25 mouse cellular contexts compared by ENCODE assay signal in the genomic region with DNA sequence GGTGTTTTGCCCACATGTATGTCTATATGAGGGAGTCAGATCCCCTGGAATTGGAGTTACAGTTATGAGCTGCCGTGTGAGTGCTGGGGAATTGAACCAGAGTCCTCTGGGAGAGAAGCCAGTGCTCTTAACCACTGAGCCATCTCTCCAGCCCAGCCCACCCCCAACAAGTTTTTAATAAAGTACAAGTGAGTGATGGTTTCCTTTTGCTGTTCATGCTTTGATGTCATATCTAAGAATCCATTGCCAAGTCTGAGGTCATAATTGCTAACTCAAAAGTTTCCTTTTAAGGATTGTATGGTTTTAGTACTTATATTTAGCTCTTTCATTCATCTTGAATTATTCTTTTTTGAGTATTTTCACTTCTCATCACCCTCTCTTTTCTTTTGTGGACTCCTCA. TPM values are rescaled to one million over a fixed set of nuclear protein-coding genes. Genes with fewer than 3 reads are reported as not detected.
DNase-seq lines count a peak whose midpoint lies in the region; ATAC-seq and TF ChIP-seq lines count a peak whose summit lies in the region.
"Had no signal": no experiment of that assay in that cellular context is flagged by ENCODE, and none has a peak within 500 bp of the region (broad histone marks: within the 10 kb centered on the region; RNA-seq: fewer than 3 reads in every experiment).

No protein-coding gene starts in this region.

- H3K9me3 ChIP-seq in lung, embryonic 14.5 days (ENCODE audit: low read depth, low read length) = no peaks in the 10 kb centered on the region
- no peaks in the 10 kb centered on the region for H3K9me3 ChIP-seq in lung, postnatal 0 days (ENCODE audit: low read length)
- H3K9me3 ChIP-seq in CH12.LX (replicated peaks; ENCODE audit: low read length) = no peaks in the 10 kb centered on the region
- no peaks in the 10 kb centered on the region for H3K9me3 ChIP-seq in MEL (replicated peaks; ENCODE audit: insufficient read depth, low read length)
- H3K9me3 ChIP-seq in stomach, postnatal 0 days (ENCODE audit: control insufficient read depth, low read length) = no peaks in the 10 kb centered on the region
- H3K9me3 ChIP-seq: G1E had no signal

- H3K4me3 ChIP-seq in lung, embryonic 14.5 days (ENCODE audit: low read depth, low read length) = no peak overlapping the region
- H3K4me3 ChIP-seq in lung, postnatal 0 days (ENCODE audit: low read depth, low read length) = no peak overlapping the region
- H3K4me3 ChIP-seq in CH12.LX (replicated peaks in 1 of 3; ENCODE audit: low read depth in 2 of 3, low read length in 2 of 3, poor library complexity in 1 of 3) (no peak overlapping the region), MEL (ENCODE audit: control insufficient read depth in 1 of 2, insufficient read depth in 1 of 2, low read depth in 2 of 2, low read length in 2 of 2) (no peak overlapping the region)
- no peak overlapping the region for H3K4me3 ChIP-seq in stomach, postnatal 0 days (ENCODE audit: low read depth, low read length)

- WGBS in lung, embryonic 14.5 days = 56% methylated on average over 1 of the region's 1 CpGs
- WGBS in lung, postnatal 0 days = 64% methylated on average over 1 of the region's 1 CpGs
- 67% methylated on average over 1 of the region's 1 CpGs for WGBS in stomach, postnatal 0 days

- in situ Hi-C loops in CH12.LX (cut with MboI; ENCODE audit: low pct_ligation_motif_present, low pct_unique_long_range_greater_than_20kb, low sequenced_read_pairs) = no loop called here

- no peak overlapping the region for H3K9ac ChIP-seq in lung, embryonic 14.5 days
- H3K9ac ChIP-seq in lung, postnatal 0 days (replicated peaks; ENCODE audit: low read depth) = no peak overlapping the region
- H3K9ac ChIP-seq in CH12.LX (ENCODE audit: insufficient read depth, low read depth) (no peak overlapping the region), MEL (ENCODE audit: control insufficient read depth, low read depth, low read length, poor library complexity, severe bottlenecking) (no peak overlapping the region)
- H3K9ac ChIP-seq in stomach, postnatal 0 days (ENCODE audit: low read length) = no peak overlapping the region

- H3K4me2 ChIP-seq in lung, embryonic 14.5 days = no peak overlapping the region
- H3K4me2 ChIP-seq in lung, postnatal 0 days (replicated peaks; ENCODE audit: low read depth, low read length) = no peak overlapping the region
- 0 out of 2 replicates have a peak overlapping the region, but pooled peaks have one; percentile 30 for H3K4me2 ChIP-seq in CH12.LX (ENCODE audit: insufficient read depth, low read depth, poor library complexity, severe bottlenecking)
- H3K4me2 ChIP-seq in stomach, postnatal 0 days (replicated peaks; ENCODE audit: low read depth) = no peak overlapping the region

- TF ChIP-seq RAD21 in CH12.LX (IDR thresholded peaks at IDR 0.05; ENCODE audit: low read depth, low read length) = no peak
- no peak for TF ChIP-seq RAD21 in MEL (IDR thresholded peaks at IDR 0.05; ENCODE audit: low read depth, low read length)

- H3K36me3 ChIP-seq in lung, embryonic 14.5 days (ENCODE audit: insufficient read depth) = no peaks in the 10 kb centered on the region
- no peaks in the 10 kb centered on the region for H3K36me3 ChIP-seq in lung, postnatal 0 days (ENCODE audit: insufficient read depth, low read length)
- H3K36me3 ChIP-seq in CH12.LX (replicated peaks in 1 of 2; ENCODE audit: control insufficient read depth in 1 of 2, insufficient read depth in 1 of 2, low read length in 1 of 2) (no peaks in the 10 kb centered on the region), MEL (ENCODE audit: control insufficient read depth in 1 of 2, insufficient read depth in 2 of 2, low read length in 2 of 2) (peaks cover 0 to 15% of the 10 kb centered on the region in 2 experiments; a peak in 2 of 4 replicates)
- H3K36me3 ChIP-seq in stomach, postnatal 0 days (ENCODE audit: control insufficient read depth, insufficient read depth, low read length) = no peaks in the 10 kb centered on the region
- H3K36me3 ChIP-seq: G1E had no signal

- no peaks in the 10 kb centered on the region for H3K79me2 ChIP-seq in CH12.LX (replicated peaks; ENCODE audit: control insufficient read depth, extremely low read depth, insufficient read depth, poor library complexity, severe bottlenecking)
- H3K79me2 ChIP-seq in MEL (ENCODE audit: control insufficient read depth, insufficient read depth, low read length, poor library complexity) = no peaks in the 10 kb centered on the region

- ATAC-seq in lung, embryonic 14.5 days (ENCODE audit: insufficient read depth) = no peak
- no peak; the same call in 1 of the 2 replicates for ATAC-seq in lung, postnatal 0 days
- no peak for ATAC-seq in stomach, postnatal 0 days (ENCODE audit: low FRiP score, low TSS enrichment)
- ATAC-seq: activated CD4-positive, CD25-positive, alpha-beta regulatory T cell, adult 4 months; CD4-positive, CD25-positive, alpha-beta regulatory T cell, adult 4 months; Patski had no signal

- no peak overlapping the region for H3K27ac ChIP-seq in lung, embryonic 14.5 days (ENCODE audit: low read depth)
- H3K27ac ChIP-seq in lung, postnatal 0 days (ENCODE audit: low read length) = no peak overlapping the region
- H3K27ac ChIP-seq in CH12.LX (ENCODE audit: insufficient read depth, low read depth) (no peak overlapping the region), MEL (ENCODE audit: control insufficient read depth, low read depth, low read length) (no peak overlapping the region)
- no peak overlapping the region for H3K27ac ChIP-seq in stomach, postnatal 0 days (replicated peaks)

- dilution Hi-C loops in CH12.LX (cut with MboI; ENCODE audit: extremely low pct_ligation_motif_present, extremely low pct_unique_long_range_greater_than_20kb, low sequenced_read_pairs) = no loop called here

- no peak for TF ChIP-seq EP300 in lung, postnatal 0 days (IDR thresholded peaks at IDR 0.05)
- no peak for TF ChIP-seq EP300 in CH12.LX (IDR thresholded peaks at IDR 0.05; ENCODE audit: low read length)
- TF ChIP-seq EP300 in MEL (IDR thresholded peaks at IDR 0.05; ENCODE audit: low read depth in 1 of 2, low read length in 2 of 2) = no peak
- no peak for TF ChIP-seq EP300 in stomach, postnatal 0 days (optimal IDR thresholded peaks at IDR 0.05)

- no peaks in the 10 kb centered on the region for H3K27me3 ChIP-seq in lung, embryonic 14.5 days (ENCODE audit: insufficient read depth, low read length)
- no peaks in the 10 kb centered on the region for H3K27me3 ChIP-seq in lung, postnatal 0 days (replicated peaks; ENCODE audit: insufficient read depth, low read length)
- H3K27me3 ChIP-seq in CH12.LX (replicated peaks) (no peaks in the 10 kb centered on the region), MEL (ENCODE audit: control insufficient read depth in 1 of 2, insufficient read depth in 2 of 2, low read length in 2 of 2) (no peaks in the 10 kb centered on the region)
- H3K27me3 ChIP-seq in stomach, postnatal 0 days (ENCODE audit: control insufficient read depth, insufficient read depth, low read length) = no peaks in the 10 kb centered on the region
- H3K27me3 ChIP-seq: Patski had no signal

- no peaks in the 10 kb centered on the region for H3K4me1 ChIP-seq in lung, embryonic 14.5 days (ENCODE audit: insufficient read depth)
- H3K4me1 ChIP-seq in lung, postnatal 0 days (ENCODE audit: insufficient read depth, low read depth, low read length) = no peaks in the 10 kb centered on the region
- peaks cover 0 to 37% of the 10 kb centered on the region in 2 experiments; a peak in 3 of 4 replicates for H3K4me1 ChIP-seq in CH12.LX (ENCODE audit: control insufficient read depth in 1 of 2, insufficient read depth in 2 of 2)
- peaks cover 9 to 31% of the 10 kb centered on the region in 2 experiments; a peak in 3 of 4 replicates for H3K4me1 ChIP-seq in MEL (ENCODE audit: control insufficient read depth in 1 of 2, insufficient read depth in 2 of 2, low read length in 2 of 2)
- H3K4me1 ChIP-seq in stomach, postnatal 0 days (replicated peaks; ENCODE audit: control insufficient read depth, insufficient read depth) = no peaks in the 10 kb centered on the region

- DNase-seq in lung, embryonic 14.5 days = peak; percentile 63
- DNase-seq in lung, postnatal 36 days = no peak
- DNase-seq in lung, postnatal 0 days (ENCODE audit: low spot score) = peak; percentile 20
- no peak for DNase-seq in lung, adult 18-20 months
- DNase-seq in CH12.LX (ENCODE audit: extremely low read depth) (no peak), MEL (ENCODE audit: low read depth, low spot score) (no peak)
- DNase-seq in stomach, postnatal 0 days (ENCODE audit: low spot score) = no peak
- no peak for DNase-seq in heart, postnatal 36 days
- DNase-seq: adrenal gland, adult 2 months; adrenal gland, adult 8-10 months; adrenal gland, postnatal 10 days; adrenal gland, postnatal 14 days; adrenal gland, postnatal 25 days; adrenal gland, postnatal 36 days; B cell, adult 2 months; cerebellum, adult 11 months; cerebellum, adult 11-12 months; cerebellum, adult 18-20 months; cerebellum, adult 2 months had no signal

- intact Hi-C loops in heart, postnatal 36 days (cut with DNase I) = no loop called here

- no peak for TF ChIP-seq CTCF in lung, embryonic 14.5 days (IDR thresholded peaks at IDR 0.05; ENCODE audit: low read depth)
- no peak for TF ChIP-seq CTCF in lung, postnatal 0 days (IDR thresholded peaks at IDR 0.05)
- TF ChIP-seq CTCF in CH12.LX (conservative IDR thresholded peaks at IDR 0.05 in 1 of 2, IDR thresholded peaks at IDR 0.05 in 1 of 2; ENCODE audit: low read depth in 2 of 2, low read length in 2 of 2) = no peak
- no peak for TF ChIP-seq CTCF in MEL (IDR thresholded peaks at IDR 0.05 in 2 of 3, conservative IDR thresholded peaks at IDR 0.05 in 1 of 3; ENCODE audit: control insufficient read depth in 1 of 3, insufficient read depth in 1 of 3, low read depth in 2 of 3, low read length in 3 of 3, poor library complexity in 1 of 3, severe bottlenecking in 1 of 3)
- no peak for TF ChIP-seq CTCF in stomach, postnatal 0 days (IDR thresholded peaks at IDR 0.05; ENCODE audit: low read depth)

- TF ChIP-seq POLR2A in CH12.LX (IDR thresholded peaks at IDR 0.05; ENCODE audit: low read depth, low read length) (no peak), MEL (IDR thresholded peaks at IDR 0.05; ENCODE audit: control insufficient read depth in 1 of 2, insufficient read depth in 1 of 2, low read depth in 1 of 2, low read length in 2 of 2, poor library complexity in 1 of 2) (no peak)

RNA-seq across cellular contexts. Expression of a gene that starts 9.4 kb away (rescaled TPM):
- 18.4 and 18.8 TPM in 2 replicates for polyA plus RNA-seq in lung, embryonic 14.5 days (2014; fragmentation: Nextera tagmentation; extraction: Ambion mirVana)
- polyA plus RNA-seq in lung, postnatal 0 days (2015; fragmentation: Nextera tagmentation; extraction: Ambion mirVana) = 12.9 and 15.6 TPM in 2 replicates
- total RNA-seq in CH12.LX (2012; rRNA removed) = 10.7 and 11.3 TPM in 2 replicates
- total RNA-seq in CH12.LX (2014; rRNA removed) = 15.3 and 15.8 TPM in 2 replicates
- 15.1 and 16.7 TPM in 2 replicates for polyA plus RNA-seq in CH12.LX (2012; ENCODE audit: insufficient read length, low read depth)
- 12.5 and 15.1 TPM in 2 replicates for total RNA-seq in MEL (2012; rRNA removed)
- polyA plus RNA-seq in MEL (2012; ENCODE audit: insufficient read depth in 1 of 2, insufficient read length in 2 of 2, low read depth in 1 of 2, low replicate concordance in 2 of 2, missing spikeins in 1 of 2) = 100 to 1,000 TPM in 1 of 2 experiments, 10 to 100 TPM in 1; 15.4 to 186 TPM
- polyA plus RNA-seq in stomach, postnatal 0 days (2015; fragmentation: Nextera tagmentation; extraction: Ambion mirVana) = 8.4 and 9.0 TPM in 2 replicates
- total RNA-seq in heart, postnatal 36 days (2021) = 1 to 10 TPM; 3.4 to 4.5 TPM

RNA-seq across cellular contexts. Expression of a gene that starts 38.1 kb away (rescaled TPM):
- not detected in 2 replicates for polyA plus RNA-seq in lung, embryonic 14.5 days (2014; fragmentation: Nextera tagmentation; extraction: Ambion mirVana)
- polyA plus RNA-seq in lung, postnatal 0 days (2015; fragmentation: Nextera tagmentation; extraction: Ambion mirVana) = not detected in 2 replicates
- not detected in 2 replicates for total RNA-seq in CH12.LX (2012; rRNA removed)
- total RNA-seq in CH12.LX (2014; rRNA removed) = not detected in 2 replicates
- polyA plus RNA-seq in CH12.LX (2012; ENCODE audit: insufficient read length, low read depth) = not detected in 2 replicates
- total RNA-seq in MEL (2012; rRNA removed) = not detected in 2 replicates
- polyA plus RNA-seq in MEL (2012; ENCODE audit: insufficient read depth in 1 of 2, insufficient read length in 2 of 2, low read depth in 1 of 2, low replicate concordance in 2 of 2, missing spikeins in 1 of 2) = not detected
- 0.17 and 0.30 TPM in 2 replicates for polyA plus RNA-seq in stomach, postnatal 0 days (2015; fragmentation: Nextera tagmentation; extraction: Ambion mirVana)
- total RNA-seq in heart, postnatal 36 days (2021) = not detected
- total RNA-seq: adrenal gland, adult 18-20 months; adrenal gland, adult 2 months; adrenal gland, adult 8-10 months; adrenal gland, postnatal 10 days; adrenal gland, postnatal 14 days; adrenal gland, postnatal 25 days; adrenal gland, postnatal 36 days had no signal
- polyA plus RNA-seq: activated CD4-positive, CD25-positive, alpha-beta regulatory T cell, adult 4 months; adrenal gland, adult 2 months; C2C12; CD4-positive, CD25-positive, alpha-beta regulatory T cell, adult 4 months; G1E; Patski had no signal

RNA-seq across cellular contexts. Expression of a gene that starts 39.2 kb away (rescaled TPM):
- polyA plus RNA-seq in lung, embryonic 14.5 days (2014; fragmentation: Nextera tagmentation; extraction: Ambion mirVana) = 0.09 and 0.84 TPM in 2 replicates
- 0.07 TPM in 1 of 2 replicates, not detected in the other for polyA plus RNA-seq in lung, postnatal 0 days (2015; fragmentation: Nextera tagmentation; extraction: Ambion mirVana)
- total RNA-seq in CH12.LX (2012; rRNA removed) (not detected in 2 replicates), CH12.LX (2014; rRNA removed) (not detected in 2 replicates), MEL (2012; rRNA removed) (not detected in 2 replicates)
- polyA plus RNA-seq in CH12.LX (2012; ENCODE audit: insufficient read length, low read depth) (not detected in 2 replicates), MEL (2012; ENCODE audit: insufficient read depth in 1 of 2, insufficient read length in 2 of 2, low read depth in 1 of 2, low replicate concordance in 2 of 2, missing spikeins in 1 of 2) (not detected)
- 3.8 and 3.9 TPM in 2 replicates for polyA plus RNA-seq in stomach, postnatal 0 days (2015; fragmentation: Nextera tagmentation; extraction: Ambion mirVana)
- total RNA-seq in heart, postnatal 36 days (2021) = under 1 TPM in 1 of 2 experiments, not detected in 1; 0.17 TPM
- total RNA-seq: adrenal gland, adult 18-20 months; adrenal gland, adult 2 months; adrenal gland, adult 8-10 months; adrenal gland, postnatal 14 days; adrenal gland, postnatal 25 days; adrenal gland, postnatal 36 days; G1E had no signal
- polyA plus RNA-seq: activated CD4-positive, CD25-positive, alpha-beta regulatory T cell, adult 4 months; C2C12; CD4-positive, CD25-positive, alpha-beta regulatory T cell, adult 4 months; G1E; Patski had no signal

Comparison
In these comparisons a context has a peak if more than half of its experiments do, and no peak if none do; other contexts are left out.
1. DNase-seq: peak in lung, embryonic 14.5 days (single experiment) and lung, postnatal 0 days (single experiment); none in lung, postnatal 36 days (single experiment), lung, adult 18-20 months (0 of 2), CH12.LX (single experiment), MEL (single experiment), stomach, postnatal 0 days (single experiment) and heart, postnatal 36 days (0 of 2).